Mouse (Mus musculus) heart, embryonic 10.5 days (tissue): ENCODE measurements at regions not wholly inside any gene's neighbourhood (a gene's known extent, or its start where the extent isn't known, plus 50 kb on each side); places are given as distances from the start of the nearest gene placed in this dataset.
A peak's percentile ranks its signal among the peaks of the same experiment; 100 is the strongest.

Experiments
- DNase-seq: peaks from one replicate; pipeline ENCODE4 v3.0.0-alpha.2; 2017; ENCODE audit warnings: low spot score
- H3K27ac ChIP-seq: fragments of 300-500 bp; sonication (generic); 2 replicates; pipeline ENCODE4 v1.5.1; 2016; ENCODE audit warnings: mild to moderate bottlenecking
- H3K27me3 ChIP-seq: fragments of 300-500 bp; sonication (generic); 2 replicates; pipeline ENCODE4 v1.6.1; 2016; ENCODE audit warnings: mild to moderate bottlenecking; ENCODE audit not compliant: poor library complexity, insufficient read depth, severe bottlenecking
- H3K36me3 ChIP-seq: fragments of 300-500 bp; sonication (generic); 2 replicates; pipeline ENCODE4 v1.6.1; 2016; ENCODE audit warnings: mild to moderate bottlenecking, moderate library complexity
- H3K4me1 ChIP-seq: fragments of 300-500 bp; sonication (generic); 2 replicates; pipeline ENCODE4 v1.6.1; 2016; ENCODE audit warnings: mild to moderate bottlenecking
- H3K4me3 ChIP-seq: fragments of 300-500 bp; sonication (generic); 2 replicates; pipeline ENCODE4 v1.5.1; 2016; ENCODE audit warnings: mild to moderate bottlenecking, moderate library complexity
- H3K9me3 ChIP-seq: fragments of 300-500 bp; sonication (generic); 2 replicates; pipeline ENCODE4 v1.6.1; 2016; ENCODE audit warnings: mild to moderate bottlenecking, moderate library complexity
- WGBS: fragments of 180-500 bp; shearing (Covaris S2); methylation state at CpG from one replicate; pipeline ENCODE4 v1.1.7; 2016; 5-methylcytosine and 5-hydroxymethylcytosine counted together

DNA sequence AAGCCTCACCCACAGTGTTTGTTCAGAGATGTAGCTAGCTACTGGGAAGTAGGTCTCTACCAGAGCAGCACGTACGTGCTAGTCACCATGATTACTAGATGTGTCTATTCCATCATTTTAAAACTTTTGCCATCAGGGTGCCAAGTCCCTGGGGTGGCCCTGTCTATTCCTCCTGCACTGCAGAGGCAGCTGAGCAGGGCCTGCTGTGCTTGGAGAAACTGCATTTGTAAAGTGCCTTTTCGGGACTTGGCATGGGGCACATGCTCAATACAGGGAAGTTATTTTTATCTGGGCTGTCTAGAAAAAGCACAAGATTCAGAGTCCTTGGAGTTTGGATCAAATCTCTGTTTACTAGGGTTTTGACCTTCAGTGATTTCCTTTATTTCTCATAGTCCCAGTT lies 240.6 kb downstream of the 4933412E24Rik start:
- H3K27ac ChIP-seq, result no peak overlapping the region
- 89% methylated on average over 3 of the region's 3 CpGs for WGBS
- no peaks in the 10 kb centered on the region for H3K4me1 ChIP-seq
- H3K9me3 ChIP-seq, result peaks cover 3% of the 10 kb centered on the region; the same call in 1 of the 2 replicates
- no peak overlapping the region for H3K4me3 ChIP-seq
- H3K36me3 ChIP-seq, result no peaks in the 10 kb centered on the region
- H3K27me3 ChIP-seq, result no peaks in the 10 kb centered on the region
- no peak for DNase-seq

DNA sequence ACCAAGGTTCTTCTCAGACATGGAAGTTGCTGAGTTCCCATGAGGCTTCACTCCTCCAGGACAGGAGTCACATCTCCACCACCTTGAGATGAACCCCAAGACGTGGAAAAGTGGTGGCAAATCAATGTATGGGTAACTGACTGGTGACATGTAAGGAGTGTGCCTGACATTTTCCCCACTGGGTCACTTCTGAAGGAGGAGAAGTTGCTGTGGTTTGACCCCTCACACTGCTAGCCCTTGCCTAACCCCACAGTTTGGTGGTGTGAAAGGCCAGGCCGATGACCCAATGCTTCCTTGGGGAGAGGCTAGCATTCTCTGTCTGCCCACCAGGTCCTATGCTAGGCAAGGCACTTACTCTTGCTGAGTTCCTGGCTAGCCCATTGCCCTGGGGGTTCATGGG lies 242.4 kb downstream of the 4933412E24Rik start:
- Histone ChIP-seq H3K4me3 (no peak overlapping the region), H3K9me3 (peaks cover 5% of the 10 kb centered on the region; the same call in 1 of the 2 replicates), H3K36me3 (no peaks in the 10 kb centered on the region), H3K27me3 (no peaks in the 10 kb centered on the region), H3K4me1 (no peaks in the 10 kb centered on the region), H3K27ac (no peak overlapping the region)
- no peak for DNase-seq
- 64% methylated on average over 2 of the region's 2 CpGs for WGBS

- H3K27me3 ChIP-seq, result no peaks in the 10 kb centered on the region
- no peak for DNase-seq
- 86% methylated on average over 2 of the region's 2 CpGs for WGBS
- H3K9me3 ChIP-seq, result peaks cover 5% of the 10 kb centered on the region; the same call in 1 of the 2 replicates
- no peaks in the 10 kb centered on the region for H3K36me3 ChIP-seq
- H3K27ac ChIP-seq, result no peak overlapping the region
- H3K4me3 ChIP-seq, result no peak overlapping the region
- H3K4me1 ChIP-seq, result no peaks in the 10 kb centered on the region
Observed at GRCm38 (mm10) chr15:59772595-59772994, 243.8 kb downstream of the 4933412E24Rik start.

- H3K4me1 ChIP-seq, result peaks cover 20% of the 10 kb centered on the region
- no peaks in the 10 kb centered on the region for H3K9me3 ChIP-seq
- no peak overlapping the region for H3K27ac ChIP-seq
- no peak for DNase-seq
- no peaks in the 10 kb centered on the region for H3K27me3 ChIP-seq
- 84% methylated on average over 6 of the region's 6 CpGs for WGBS
- H3K36me3 ChIP-seq, result no peaks in the 10 kb centered on the region
- H3K4me3 ChIP-seq, result no peak overlapping the region
Observed at GRCm38 (mm10) chr15:59762061-59762460, 254.4 kb downstream of the 4933412E24Rik start.

- no peak for DNase-seq
- H3K4me3 ChIP-seq, result no peak overlapping the region
- H3K27ac ChIP-seq, result peak overlapping the region; percentile 77
- no peaks in the 10 kb centered on the region for H3K9me3 ChIP-seq
- peaks cover 20% of the 10 kb centered on the region for H3K4me1 ChIP-seq
- H3K27me3 ChIP-seq, result no peaks in the 10 kb centered on the region
- H3K36me3 ChIP-seq, result no peaks in the 10 kb centered on the region
- 88% methylated on average over 5 of the region's 5 CpGs for WGBS
Observed at GRCm38 (mm10) chr15:59760490-59760889, 255.9 kb downstream of the 4933412E24Rik start.

GRCm38 (mm10) chr15:59759566-59759965 lies 256.8 kb downstream of the 4933412E24Rik start:
- H3K4me3 ChIP-seq, result no peak overlapping the region
- peak; percentile 86 for DNase-seq
- H3K27ac ChIP-seq, result peak overlapping the region; percentile 77
- no peaks in the 10 kb centered on the region for H3K27me3 ChIP-seq
- H3K9me3 ChIP-seq, result no peaks in the 10 kb centered on the region
- no peaks in the 10 kb centered on the region for H3K36me3 ChIP-seq
- 21% methylated on average over 4 of the region's 4 CpGs for WGBS
- peaks cover 20% of the 10 kb centered on the region for H3K4me1 ChIP-seq

DNA sequence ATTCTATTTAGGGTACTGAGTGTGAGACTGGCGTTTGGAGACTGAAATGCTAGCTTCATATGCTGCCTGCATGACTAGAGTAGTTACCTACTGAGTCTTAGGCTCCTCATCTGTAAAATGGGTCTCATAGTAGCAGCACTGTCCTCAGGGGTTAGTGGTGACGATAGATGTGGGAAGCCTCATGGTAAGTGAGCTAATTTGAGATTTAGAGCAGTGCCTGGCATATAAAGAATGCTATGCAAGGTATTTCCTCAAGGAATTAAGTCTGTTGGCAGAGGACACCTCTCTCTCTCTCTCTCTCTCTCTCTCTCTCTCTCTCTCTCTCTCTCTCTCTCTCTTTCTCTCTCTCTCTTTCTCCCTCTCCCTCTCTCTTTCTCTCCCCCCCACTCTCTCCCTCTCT lies 257.4 kb downstream of the 4933412E24Rik start:
- Histone ChIP-seq H3K36me3 (no peaks in the 10 kb centered on the region), H3K4me1 (peaks cover 20% of the 10 kb centered on the region), H3K27me3 (no peaks in the 10 kb centered on the region), H3K4me3 (no peak overlapping the region), H3K9me3 (no peaks in the 10 kb centered on the region), H3K27ac (peak overlapping the region; percentile 77)
- no peak for DNase-seq
- 69% methylated on average over 2 of the region's 2 CpGs for WGBS

DNA sequence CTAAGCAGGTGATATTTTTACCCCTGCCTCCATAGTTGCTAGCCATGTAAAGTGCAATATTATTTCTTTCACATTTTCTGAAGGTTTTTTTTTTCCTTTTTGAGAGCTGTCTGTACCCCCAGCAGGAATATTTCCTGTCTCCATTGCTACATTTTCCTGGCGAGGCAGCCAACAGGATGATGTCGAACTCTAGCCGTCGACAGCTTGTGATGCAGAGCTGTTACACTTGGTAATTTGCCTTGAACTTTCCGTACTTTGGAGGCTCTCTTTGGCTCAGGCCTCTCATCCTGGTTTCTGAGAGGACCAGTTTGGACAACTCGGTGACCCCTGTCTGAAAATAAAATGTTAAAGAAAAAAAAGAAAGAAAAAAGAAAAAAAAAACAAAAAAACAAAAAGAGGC lies 260.3 kb downstream of the 4933412E24Rik start:
- no peak for DNase-seq
- Histone ChIP-seq H3K36me3 (no peaks in the 10 kb centered on the region), H3K4me3 (no peak overlapping the region), H3K9me3 (no peaks in the 10 kb centered on the region), H3K4me1 (peaks cover 20% of the 10 kb centered on the region), H3K27me3 (no peaks in the 10 kb centered on the region), H3K27ac (no peak overlapping the region)
- 35% methylated on average over 6 of the region's 6 CpGs for WGBS

DNA sequence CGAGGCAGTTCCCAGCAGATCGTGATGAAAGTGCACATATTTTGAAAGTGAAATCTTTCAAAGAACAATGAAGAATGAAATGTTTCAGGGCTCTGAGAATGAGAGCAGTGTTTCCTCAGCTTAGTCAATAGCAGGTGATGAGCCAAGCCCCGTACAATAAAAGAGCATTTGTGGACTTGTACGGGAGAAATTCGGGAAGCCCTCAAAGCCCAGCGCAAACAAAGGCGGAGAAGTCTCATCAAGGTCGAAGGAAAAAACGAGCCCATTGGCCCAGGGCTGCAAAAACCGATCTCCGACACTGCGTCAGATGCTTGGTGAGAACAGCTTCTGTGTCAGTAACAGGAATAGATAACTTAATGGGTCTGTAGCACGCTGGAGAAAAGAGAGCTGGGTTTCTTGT lies 261.5 kb downstream of the 4933412E24Rik start:
- 64% methylated on average over 13 of the region's 13 CpGs for WGBS
- Histone ChIP-seq H3K36me3 (no peaks in the 10 kb centered on the region), H3K9me3 (no peaks in the 10 kb centered on the region)

DNA sequence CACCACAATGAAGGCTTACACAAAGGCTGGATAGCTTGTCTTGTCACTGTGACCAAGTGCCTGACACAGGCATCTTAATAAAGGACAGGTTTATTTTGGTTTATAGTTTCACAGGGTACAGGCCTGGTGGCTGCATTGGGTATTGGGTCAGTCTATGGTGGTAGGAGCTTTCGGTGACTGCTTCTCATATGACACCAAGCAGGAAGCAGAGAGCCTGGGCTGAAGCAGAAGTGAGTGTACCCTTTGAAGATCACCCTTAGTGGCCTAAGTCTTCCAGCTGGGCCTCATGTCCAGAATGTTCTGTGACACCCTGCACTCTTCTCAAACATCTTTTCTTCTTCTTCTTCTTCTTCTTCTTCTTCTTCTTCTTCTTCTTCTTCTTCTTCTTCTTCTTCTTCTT lies 264.1 kb downstream of the 4933412E24Rik start:
- H3K27me3 ChIP-seq, result no peaks in the 10 kb centered on the region
- DNase-seq, result no peak
- H3K36me3 ChIP-seq, result no peaks in the 10 kb centered on the region
- H3K9me3 ChIP-seq, result no peaks in the 10 kb centered on the region
- no peak overlapping the region for H3K27ac ChIP-seq
- WGBS, result 91% methylated on average over 1 of the region's 1 CpGs
- no peak overlapping the region for H3K4me3 ChIP-seq
- peaks cover 5% of the 10 kb centered on the region; the same call in 1 of the 2 replicates for H3K4me1 ChIP-seq

More for the DNA sequence above, 261.5 kb downstream of the 4933412E24Rik start:
- no peak for DNase-seq
- Histone ChIP-seq H3K27me3 (no peaks in the 10 kb centered on the region), H3K4me1 (peaks cover 11% of the 10 kb centered on the region), H3K4me3 (no peak overlapping the region), H3K27ac (no peak overlapping the region)

DNA sequence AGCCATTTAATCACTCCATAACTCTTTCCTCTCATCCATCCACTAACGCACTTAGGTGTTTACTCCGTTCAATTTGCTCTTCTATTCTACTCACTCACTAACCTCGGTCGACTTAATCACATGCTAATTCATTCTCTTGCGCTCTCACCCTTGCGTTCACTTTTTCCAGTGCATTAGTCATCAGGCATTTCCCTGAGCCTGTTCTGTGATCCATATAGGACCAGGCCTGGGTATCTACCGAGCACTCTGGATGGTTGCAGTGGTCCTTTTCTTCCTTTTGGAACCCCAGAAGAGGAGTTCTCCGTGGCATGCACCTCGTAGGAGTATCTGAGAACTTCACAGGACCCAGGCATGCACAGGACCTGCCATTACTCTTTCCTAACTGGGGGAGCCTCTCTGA lies 270.1 kb downstream of the 4933412E24Rik start:
- Histone ChIP-seq H3K9me3 (no peaks in the 10 kb centered on the region), H3K4me3 (no peak overlapping the region), H3K27ac (0 out of 2 replicates have a peak overlapping the region, but pooled peaks have one; percentile 10), H3K4me1 (peaks cover 15% of the 10 kb centered on the region), H3K27me3 (no peaks in the 10 kb centered on the region), H3K36me3 (no peaks in the 10 kb centered on the region)
- DNase-seq, result no peak
- 75% methylated on average over 9 of the region's 9 CpGs for WGBS

DNA sequence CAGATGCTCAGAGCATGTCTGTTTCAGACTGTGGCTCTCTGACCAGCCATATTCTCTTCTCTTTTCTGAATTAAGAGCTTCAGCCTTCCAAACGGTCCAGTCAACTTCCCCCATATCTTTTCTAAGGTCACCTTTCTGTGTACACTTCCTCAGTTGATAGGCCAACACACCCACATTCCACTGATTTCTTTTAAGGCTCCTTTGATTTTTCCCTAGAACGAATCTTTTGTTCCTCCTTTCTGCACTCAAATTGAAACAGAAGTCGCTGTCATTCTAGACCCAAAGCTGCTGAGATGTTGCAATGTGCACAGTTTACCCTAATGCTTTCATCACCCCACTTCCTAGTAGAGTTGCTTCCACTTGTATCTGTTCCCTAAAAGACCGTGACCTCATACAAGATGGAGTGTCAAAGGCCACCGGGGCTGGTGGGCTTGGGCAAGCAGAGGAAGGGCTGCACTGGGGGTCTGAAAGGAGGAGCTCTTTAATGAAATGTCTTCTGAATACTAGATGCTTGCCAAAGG lies 271.9 kb downstream of the 4933412E24Rik start:
- Histone ChIP-seq H3K27me3 (no peaks in the 10 kb centered on the region), H3K4me1 (peaks cover 15% of the 10 kb centered on the region), H3K9me3 (no peaks in the 10 kb centered on the region), H3K36me3 (no peaks in the 10 kb centered on the region), H3K4me3 (no peak overlapping the region), H3K27ac (no peak overlapping the region)
- DNase-seq, result no peak
- WGBS, result 59% methylated on average over 5 of the region's 5 CpGs

- 82% methylated on average over 5 of the region's 5 CpGs for WGBS
- Histone ChIP-seq H3K36me3 (no peaks in the 10 kb centered on the region), H3K4me1 (no peaks in the 10 kb centered on the region), H3K4me3 (no peak overlapping the region), H3K27ac (no peak overlapping the region), H3K27me3 (no peaks in the 10 kb centered on the region), H3K9me3 (no peaks in the 10 kb centered on the region)
- DNase-seq, result no peak
Observed at GRCm38 (mm10) chr15:59739197-59739596, 277.2 kb downstream of the 4933412E24Rik start.

DNA sequence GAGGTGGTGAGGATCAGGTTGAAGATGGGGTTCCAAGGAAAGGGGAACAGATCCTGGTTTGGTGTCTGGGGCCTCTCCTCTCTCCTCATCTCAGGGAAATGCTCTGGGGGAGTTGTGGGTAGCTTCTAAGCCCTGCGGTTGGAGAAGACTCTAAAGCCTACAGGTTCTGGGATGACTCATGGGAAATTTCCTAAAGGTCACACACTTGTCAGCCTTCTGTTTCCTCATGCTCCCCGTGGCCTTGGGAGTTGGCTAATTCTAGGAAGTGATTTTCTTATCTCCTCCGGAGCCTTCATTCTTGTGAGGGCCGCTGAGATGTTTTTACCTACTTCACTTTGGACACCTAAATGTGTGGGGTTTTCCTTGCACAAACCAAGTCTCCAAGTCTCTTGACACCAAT lies 279.2 kb downstream of the 4933412E24Rik start:
- Histone ChIP-seq H3K27me3 (no peaks in the 10 kb centered on the region), H3K4me1 (no peaks in the 10 kb centered on the region), H3K9me3 (no peaks in the 10 kb centered on the region), H3K36me3 (no peaks in the 10 kb centered on the region), H3K27ac (no peak overlapping the region), H3K4me3 (no peak overlapping the region)
- 59% methylated on average over 4 of the region's 4 CpGs for whole genome bisulfite sequencing
- DNase-seq, result no peak
